Mouse (Mus musculus) liver, embryonic 11.5 days (tissue): ENCODE results near the gene Got1. TPM values are rescaled to one million over a fixed set of nuclear protein-coding genes. Genes with fewer than 3 reads are reported as not detected.

Source experiments
- ATAC-seq: fragments of 200-750 bp; cut with Nextera tagmentation; replicated peaks from 2 replicates; pipeline ENCODE4 v1.8.0; 2017; ENCODE audit warnings: moderate number of reproducible peaks, mild to moderate bottlenecking, moderate TSS enrichment, moderate library complexity; ENCODE audit not compliant: low FRiP score
- DNase-seq: peaks from one replicate; pipeline ENCODE4 v3.0.0-alpha.2; 2017; ENCODE audit warnings: low spot score
- H3K27ac ChIP-seq: fragments of 300-500 bp; sonication (generic); 2 replicates; pipeline ENCODE4 v1.5.1; 2014; ENCODE audit warnings: mild to moderate bottlenecking, low read depth, low read length, control low read depth
- H3K27me3 ChIP-seq: fragments of 300-500 bp; sonication (generic); replicated peaks from 2 replicates; pipeline ENCODE4 v1.6.1; 2014; ENCODE audit warnings: low read length, mixed read lengths; ENCODE audit not compliant: control insufficient read depth, insufficient read depth
- H3K36me3 ChIP-seq: fragments of 300-500 bp; sonication (generic); 2 replicates; pipeline ENCODE4 v1.6.1; 2014; ENCODE audit warnings: mild to moderate bottlenecking, low read length, moderate library complexity, mixed read lengths; ENCODE audit not compliant: control insufficient read depth, insufficient read depth
- H3K4me1 ChIP-seq: fragments of 300-500 bp; sonication (generic); replicated peaks from 2 replicates; pipeline ENCODE4 v1.6.1; 2014; ENCODE audit warnings: low read length, mixed read lengths; ENCODE audit not compliant: control insufficient read depth, insufficient read depth
- H3K4me2 ChIP-seq: fragments of 300-500 bp; sonication (generic); 2 replicates; pipeline ENCODE4 v1.6.1; 2014; ENCODE audit warnings: mild to moderate bottlenecking, control low read depth, moderate library complexity
- H3K4me3 ChIP-seq: fragments of 300-500 bp; sonication (generic); 2 replicates; pipeline ENCODE4 v1.5.1; 2014; ENCODE audit warnings: low read depth, low read length, control low read depth
- H3K9ac ChIP-seq: fragments of 300-500 bp; sonication (generic); 2 replicates; pipeline ENCODE4 v1.6.1; 2014; ENCODE audit warnings: low read depth, low read length, control low read depth
- H3K9me3 ChIP-seq: fragments of 300-500 bp; sonication (generic); 2 replicates; pipeline ENCODE4 v1.6.1; 2016; ENCODE audit warnings: low read length, inconsistent platforms, mixed read lengths; ENCODE audit not compliant: control insufficient read depth
- WGBS: fragments of 180-500 bp; shearing (Covaris S2); extraction: QIAGEN DNeasy Blood & Tissue Kit; methylation state at CpG from one replicate; pipeline ENCODE4 v1.1.7; 2014; 5-methylcytosine and 5-hydroxymethylcytosine counted together
- polyA plus RNA-seq: library from polyadenylated mRNA; unstranded; fragments of >200 nt; fragmentation: Nextera tagmentation; extraction: Ambion mirVana; gene quantifications from 2 replicates; pipeline ENCODE4 v1.2.1, GENCODE M21; 2014

The Got1 gene
- polyA plus RNA-seq, 1 experiment from 2014 or later, result 33.7 TPM

- Histone ChIP-seq H3K4me3 (no peak overlapping the region), H3K36me3 (no peaks in the 10 kb centered on the region), H3K27ac (no peak overlapping the region), H3K4me1 (no peaks in the 10 kb centered on the region), H3K4me2 (no peak overlapping the region), H3K9ac (no peak overlapping the region), H3K27me3 (no peaks in the 10 kb centered on the region), H3K9me3 (no peaks in the 10 kb centered on the region)
- 71% methylated on average over 12 of the region's 12 CpGs for WGBS
- ATAC-seq (no peak), DNase-seq (no peak)
Observed at GRCm38 (mm10) chr19:43467927-43468685, 56.3 kb downstream of the Got1 start.

DNA sequence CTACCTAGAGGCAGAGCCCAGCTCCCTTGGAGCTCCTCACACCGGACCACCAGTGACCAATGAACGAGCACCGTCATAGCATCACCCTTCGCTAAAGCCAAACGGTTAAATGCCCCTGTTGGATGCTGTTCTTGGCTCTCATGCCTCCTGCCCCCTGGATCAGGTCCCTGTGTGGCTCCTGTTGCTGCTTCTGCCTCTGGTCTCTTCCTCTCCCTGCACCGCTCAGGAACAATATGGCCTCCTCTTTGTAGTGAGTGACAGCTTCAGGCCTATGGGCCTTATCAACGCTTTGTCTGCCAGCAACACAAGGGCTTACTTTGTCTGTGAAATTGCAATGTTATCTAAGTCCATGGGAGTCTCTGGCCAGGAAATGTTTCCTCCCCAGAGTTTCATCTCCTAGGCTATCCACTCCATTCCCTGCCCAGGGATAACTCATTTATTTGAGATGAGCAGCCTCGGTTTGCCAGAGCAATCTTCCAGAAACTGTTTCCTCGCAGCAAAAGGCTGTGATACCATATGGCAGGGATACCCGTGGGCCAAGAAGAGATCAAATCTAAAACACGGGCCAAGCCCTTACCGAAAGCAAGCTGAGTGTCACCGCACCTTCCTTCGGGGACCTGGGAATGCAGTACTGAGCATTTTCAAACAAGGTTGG, 58.7 kb downstream of the Got1 start:
- 83% methylated on average over 14 of the region's 14 CpGs for WGBS

GRCm38 (mm10) chr19:43465076-43465475, 59.3 kb downstream of the Got1 start:
- Histone ChIP-seq H3K27ac (no peak overlapping the region), H3K9me3 (no peaks in the 10 kb centered on the region), H3K9ac (no peak overlapping the region), H3K4me3 (no peak overlapping the region), H3K27me3 (no peaks in the 10 kb centered on the region), H3K4me1 (no peaks in the 10 kb centered on the region), H3K36me3 (no peaks in the 10 kb centered on the region), H3K4me2 (no peak overlapping the region)
- ATAC-seq, result no peak
- no peak for DNase-seq
- WGBS, result 88% methylated on average over 11 of the region's 11 CpGs

More for the DNA sequence above, 58.7 kb downstream of the Got1 start:
- no peak for ATAC-seq
- Histone ChIP-seq H3K4me3 (no peak overlapping the region), H3K9me3 (no peaks in the 10 kb centered on the region), H3K27ac (no peak overlapping the region), H3K4me2 (no peak overlapping the region), H3K4me1 (no peaks in the 10 kb centered on the region), H3K36me3 (no peaks in the 10 kb centered on the region), H3K9ac (no peak overlapping the region), H3K27me3 (no peaks in the 10 kb centered on the region)
- DNase-seq, result no peak

DNA sequence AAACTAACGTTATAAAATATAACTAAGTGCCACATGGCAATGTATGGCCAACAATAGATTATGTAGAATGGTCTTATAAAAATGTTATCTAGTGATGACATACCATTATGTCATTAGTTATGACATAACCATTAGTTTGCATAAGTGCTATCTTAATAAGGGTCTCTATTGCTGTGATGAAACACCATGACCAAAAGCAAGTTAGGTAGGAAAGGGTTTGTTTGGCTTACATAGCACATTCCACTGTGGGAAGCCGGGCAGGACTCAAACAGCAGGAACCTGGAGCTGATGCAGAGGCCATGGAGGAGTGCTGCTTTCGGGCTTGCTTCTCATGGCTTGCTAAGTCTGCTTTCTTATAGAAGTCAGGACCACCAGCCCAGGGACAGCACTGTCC, 60.1 kb downstream of the Got1 start:
- no peaks in the 10 kb centered on the region for H3K36me3 ChIP-seq
- 62% methylated on average over 3 of the region's 3 CpGs for WGBS
- no peak for ATAC-seq
- H3K27me3 ChIP-seq, result no peaks in the 10 kb centered on the region
- H3K9ac ChIP-seq, result no peak overlapping the region
- no peaks in the 10 kb centered on the region for H3K9me3 ChIP-seq
- no peaks in the 10 kb centered on the region for H3K4me1 ChIP-seq
- no peak for DNase-seq
- H3K27ac ChIP-seq, result no peak overlapping the region
- no peak overlapping the region for H3K4me3 ChIP-seq
- H3K4me2 ChIP-seq, result no peak overlapping the region

DNA sequence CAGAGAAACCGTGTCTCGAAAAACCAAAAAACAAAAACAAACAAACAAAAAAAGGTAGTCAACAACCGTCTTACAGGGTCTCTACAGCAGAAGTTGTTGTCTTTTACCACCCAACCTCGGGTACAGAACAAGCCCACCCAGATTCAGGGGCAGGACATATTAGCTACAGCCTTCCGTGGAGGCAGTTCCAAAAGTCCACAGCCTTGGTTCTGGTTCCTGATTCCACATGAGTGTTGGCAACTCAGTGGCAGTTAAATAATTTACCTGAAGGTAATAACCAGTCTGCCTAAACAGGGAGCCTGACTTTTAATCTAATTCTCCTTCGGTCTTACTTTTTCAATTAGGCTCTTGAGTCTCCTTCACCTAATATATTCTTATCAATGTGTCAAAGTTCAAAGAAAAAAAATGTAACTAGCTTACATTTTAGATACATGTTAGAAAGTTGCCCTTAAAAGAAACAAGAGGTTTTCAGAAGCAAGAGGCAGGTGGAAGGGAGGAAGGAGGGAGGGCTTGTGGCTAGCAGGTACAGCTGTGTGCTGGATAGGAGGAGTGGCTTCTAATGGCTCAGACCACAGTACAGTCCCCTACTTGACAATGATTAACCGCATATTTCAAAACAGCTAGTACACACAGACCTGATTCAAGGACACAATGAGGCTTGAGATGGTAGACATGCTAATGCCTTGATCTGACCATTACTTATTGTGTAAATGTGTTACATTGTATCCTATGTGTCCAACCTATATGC, 60.7 kb downstream of the Got1 start:
- WGBS, result 76% methylated on average over 7 of the region's 7 CpGs
- Histone ChIP-seq H3K4me1 (no peaks in the 10 kb centered on the region), H3K4me2 (no peak overlapping the region), H3K27ac (no peak overlapping the region), H3K36me3 (no peaks in the 10 kb centered on the region), H3K9me3 (no peaks in the 10 kb centered on the region), H3K9ac (no peak overlapping the region), H3K27me3 (0 out of 2 replicates have a peak, but pooled peaks cover 2% of the 10 kb centered on the region), H3K4me3 (no peak overlapping the region)
- ATAC-seq (no peak), DNase-seq (no peak)

GRCm38 (mm10) chr19:43462141-43462540, 62.3 kb downstream of the Got1 start:
- ATAC-seq (no peak), DNase-seq (no peak)
- Histone ChIP-seq H3K4me1 (no peaks in the 10 kb centered on the region), H3K4me3 (no peak overlapping the region), H3K36me3 (no peaks in the 10 kb centered on the region), H3K9ac (no peak overlapping the region), H3K27ac (no peak overlapping the region), H3K4me2 (no peak overlapping the region), H3K9me3 (no peaks in the 10 kb centered on the region), H3K27me3 (peaks cover 2% of the 10 kb centered on the region; the same call in 1 of the 2 replicates)
- 87% methylated on average over 3 of the region's 3 CpGs for WGBS

GRCm38 (mm10) chr19:43460481-43460880, 63.9 kb downstream of the Got1 start:
- no peak overlapping the region for H3K27ac ChIP-seq
- no peaks in the 10 kb centered on the region for H3K4me1 ChIP-seq
- ATAC-seq (no peak), DNase-seq (no peak)
- H3K4me3 ChIP-seq, result no peak overlapping the region
- H3K4me2 ChIP-seq, result no peak overlapping the region
- peaks cover 2% of the 10 kb centered on the region; the same call in 1 of the 2 replicates for H3K27me3 ChIP-seq
- H3K9ac ChIP-seq, result no peak overlapping the region
- H3K36me3 ChIP-seq, result no peaks in the 10 kb centered on the region
- H3K9me3 ChIP-seq, result no peaks in the 10 kb centered on the region
- WGBS, result 84% methylated on average over 12 of the region's 12 CpGs

DNA sequence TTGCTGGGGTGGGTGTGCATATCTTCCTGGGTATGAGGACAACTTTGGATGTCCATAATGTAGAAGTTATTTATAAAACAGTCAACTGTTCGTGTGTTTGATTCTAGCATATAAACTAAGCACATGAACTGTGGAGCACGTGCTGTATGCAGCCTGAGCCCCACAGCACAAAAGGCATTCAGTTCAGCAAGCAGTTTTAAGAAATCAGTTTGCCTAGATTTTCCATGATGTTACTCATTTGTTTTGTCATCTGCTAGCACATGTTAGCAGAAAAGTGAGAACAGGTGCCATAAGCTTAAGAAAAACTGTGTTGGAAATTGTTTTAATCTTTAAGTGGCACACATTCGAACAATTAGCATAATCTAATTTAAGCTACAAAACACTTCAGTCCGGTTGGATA, 64.5 kb downstream of the Got1 start:
- 66% methylated on average over 4 of the region's 4 CpGs for WGBS
- ATAC-seq, result no peak

More for the DNA sequence above, 64.5 kb downstream of the Got1 start:
- Histone ChIP-seq H3K27me3 (peaks cover 2% of the 10 kb centered on the region; the same call in 1 of the 2 replicates), H3K4me3 (no peak overlapping the region), H3K27ac (no peak overlapping the region), H3K4me2 (no peak overlapping the region), H3K4me1 (no peaks in the 10 kb centered on the region), H3K36me3 (no peaks in the 10 kb centered on the region), H3K9me3 (no peaks in the 10 kb centered on the region), H3K9ac (no peak overlapping the region)
- no peak for DNase-seq
